Mouse (Mus musculus) liver, adult (tissue): ENCODE data around the gene Hyal3.

Experiments used
- GATA4 ChIP-seq: IDR thresholded peaks from 2 replicates; pipeline ENCODE4 v1.6.1; 2014; ENCODE audit warnings: mild to moderate bottlenecking, low read length; ENCODE audit not compliant: insufficient replicate concordance

Hyal3 gene

GRCm38 (mm10) chr9:107612191-107612944 lies 31.8 kb downstream of the Hyal3 start:
- peak; percentile 43; the same call in 1 of the 2 replicates for TF ChIP-seq GATA4

- TF ChIP-seq GATA4, result no peak
These were observed 32.4 kb downstream of the Hyal3 start for GRCm38 (mm10) chr9:107612945-107613569.

GRCm38 (mm10) chr9:107615035-107615434 lies 34.4 kb downstream of the Hyal3 start:
- TF ChIP-seq GATA4, result no peak

- no peak for TF ChIP-seq GATA4
These were observed 36.8 kb downstream of the Hyal3 start for GRCm38 (mm10) chr9:107617461-107617860.

- no peak for TF ChIP-seq GATA4
These were observed 37.5 kb downstream of the Hyal3 start for GRCm38 (mm10) chr9:107618098-107618497.

GRCm38 (mm10) chr9:107618778-107619545 lies 38.3 kb downstream of the Hyal3 start:
- no peak for TF ChIP-seq GATA4

GRCm38 (mm10) chr9:107619546-107619879 lies 38.9 kb downstream of the Hyal3 start:
- TF ChIP-seq GATA4, result no peak

- no peak for TF ChIP-seq GATA4
These were observed 40.3 kb downstream of the Hyal3 start for GRCm38 (mm10) chr9:107620954-107621353.

- TF ChIP-seq GATA4, result no peak
These were observed 43.9 kb downstream of the Hyal3 start for GRCm38 (mm10) chr9:107624539-107624938.

GRCm38 (mm10) chr9:107624951-107625350 lies 44.3 kb downstream of the Hyal3 start:
- no peak for TF ChIP-seq GATA4

- TF ChIP-seq GATA4, result no peak
These were observed 44.9 kb downstream of the Hyal3 start for GRCm38 (mm10) chr9:107625351-107626128.

- no peak for TF ChIP-seq GATA4
These were observed 45.7 kb downstream of the Hyal3 start for GRCm38 (mm10) chr9:107626158-107626843.

GRCm38 (mm10) chr9:107626844-107627277 lies 46.2 kb downstream of the Hyal3 start:
- TF ChIP-seq GATA4, result no peak

GRCm38 (mm10) chr9:107627387-107628255 lies 47.0 kb downstream of the Hyal3 start:
- no peak for TF ChIP-seq GATA4
